Mouse (Mus musculus): ENCODE data around the gene Rreb1.

DNA sequence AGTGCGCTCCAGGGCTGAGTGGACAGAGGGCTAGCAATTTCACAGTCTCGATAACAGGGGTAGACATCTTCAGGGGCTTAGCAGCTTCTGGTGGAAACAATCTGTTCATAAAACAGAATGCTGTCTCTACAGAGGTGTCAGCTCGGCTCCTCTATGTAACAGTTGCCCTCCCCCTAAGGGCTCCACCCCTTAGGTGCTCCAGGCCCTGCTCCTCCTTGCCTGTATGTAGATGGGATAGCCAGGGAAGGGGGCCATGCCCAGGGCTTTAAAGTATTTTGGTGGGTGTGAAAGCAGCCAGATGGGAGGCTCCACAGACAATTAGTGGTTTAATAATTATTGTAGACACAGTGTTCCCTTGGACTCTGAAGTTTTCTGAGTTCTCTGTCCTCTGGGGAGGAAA lies 67.0 kb downstream of the Rreb1 start:
- TF ChIP-seq CTCF (IDR thresholded peaks at IDR 0.05; ENCODE audit: control insufficient read depth, insufficient read depth, insufficient read length) = no peak
- TF ChIP-seq MYOG (IDR thresholded peaks at IDR 0.05; ENCODE audit: control insufficient read depth, extremely low read depth, insufficient read length) = no peak

Data from C2C12 (cell line).